Mouse (Mus musculus) stomach, embryonic 16.5 days (tissue): ENCODE data around the gene Dennd2d. TPM values are rescaled to one million over a fixed set of nuclear protein-coding genes. Genes with fewer than 3 reads are reported as not detected.
A peak's percentile ranks its signal among the peaks of the same experiment; 100 is the strongest.

ENCODE experiments used
- ATAC-seq: fragments of 200-750 bp; cut with Nextera tagmentation; 2 replicates; pipeline ENCODE4 v1.8.0; 2017; ENCODE audit warnings: moderate number of reproducible peaks, moderate TSS enrichment; ENCODE audit not compliant: insufficient read depth, low FRiP score
- H3K27ac ChIP-seq: fragments of 300-500 bp; sonication (generic); 2 replicates; pipeline ENCODE4 v1.5.1; 2014; ENCODE audit warnings: low read length
- H3K27me3 ChIP-seq: fragments of 300-500 bp; sonication (generic); 2 replicates; pipeline ENCODE4 v1.6.1; 2014; ENCODE audit warnings: low read length, control low read depth, mixed read lengths; ENCODE audit not compliant: control insufficient read depth, insufficient read depth
- H3K36me3 ChIP-seq: fragments of 300-500 bp; sonication (generic); 2 replicates; pipeline ENCODE4 v1.6.1; 2014; ENCODE audit warnings: low read length; ENCODE audit not compliant: control insufficient read depth, insufficient read depth
- H3K4me1 ChIP-seq: fragments of 300-500 bp; sonication (generic); 2 replicates; pipeline ENCODE4 v1.6.1; 2014; ENCODE audit warnings: low read length, control low read depth, mixed read lengths; ENCODE audit not compliant: control insufficient read depth, insufficient read depth
- H3K4me2 ChIP-seq: fragments of 300-500 bp; sonication (generic); 2 replicates; pipeline ENCODE4 v1.6.1; 2014; ENCODE audit warnings: low read depth, low read length, mixed read lengths
- H3K4me3 ChIP-seq: fragments of 300-500 bp; sonication (generic); replicated peaks from 2 replicates; pipeline ENCODE4 v1.5.1; 2014; ENCODE audit warnings: mild to moderate bottlenecking, low read length
- H3K9ac ChIP-seq: fragments of 300-500 bp; sonication (generic); 2 replicates; pipeline ENCODE4 v1.6.1; 2014; ENCODE audit warnings: low read length
- H3K9me3 ChIP-seq: fragments of 300-500 bp; sonication (generic); replicated peaks from 2 replicates; pipeline ENCODE4 v1.6.1; 2016; ENCODE audit warnings: low read length, control low read depth; ENCODE audit not compliant: control insufficient read depth
- WGBS: fragments of 180-500 bp; shearing (Covaris S2); extraction: QIAGEN DNeasy Blood & Tissue Kit; methylation state at CpG from one replicate; pipeline ENCODE4 v1.1.7; 2014; 5-methylcytosine and 5-hydroxymethylcytosine counted together
- polyA plus RNA-seq: library from polyadenylated mRNA; unstranded; fragments of >200 nt; fragmentation: Nextera tagmentation; extraction: Ambion mirVana; gene quantifications from 2 replicates; pipeline ENCODE4 v1.2.1, GENCODE M21; 2015

The Dennd2d gene
- polyA plus RNA-seq, 1 experiment from 2014 or later = 25.2 TPM

GRCm38 (mm10) chr3:106515016-106515415, 32.8 kb downstream of the Dennd2d start:
- 69% methylated on average over 6 of the region's 6 CpGs for WGBS

GRCm38 (mm10) chr3:106522730-106523129, 40.5 kb downstream of the Dennd2d start:
- Histone ChIP-seq H3K4me2 (no peak overlapping the region), H3K27me3 (no peaks in the 10 kb centered on the region), H3K9me3 (no peaks in the 10 kb centered on the region), H3K27ac (no peak overlapping the region), H3K36me3 (no peaks in the 10 kb centered on the region), H3K4me3 (no peak overlapping the region), H3K9ac (no peak overlapping the region), H3K4me1 (no peaks in the 10 kb centered on the region)
- 95% methylated on average over 1 of the region's 1 CpGs for WGBS
- ATAC-seq = no peak

More at GRCm38 (mm10) chr3:106515016-106515415, 32.8 kb downstream of the Dennd2d start:
- no peak; the same call in 1 of the 2 replicates for ATAC-seq
- Histone ChIP-seq H3K36me3 (0 out of 2 replicates have a peak, but pooled peaks cover 3% of the 10 kb centered on the region), H3K9ac (no peak overlapping the region), H3K4me2 (no peak overlapping the region), H3K9me3 (no peaks in the 10 kb centered on the region), H3K4me1 (no peaks in the 10 kb centered on the region), H3K27ac (no peak overlapping the region), H3K4me3 (no peak overlapping the region), H3K27me3 (no peaks in the 10 kb centered on the region)

DNA sequence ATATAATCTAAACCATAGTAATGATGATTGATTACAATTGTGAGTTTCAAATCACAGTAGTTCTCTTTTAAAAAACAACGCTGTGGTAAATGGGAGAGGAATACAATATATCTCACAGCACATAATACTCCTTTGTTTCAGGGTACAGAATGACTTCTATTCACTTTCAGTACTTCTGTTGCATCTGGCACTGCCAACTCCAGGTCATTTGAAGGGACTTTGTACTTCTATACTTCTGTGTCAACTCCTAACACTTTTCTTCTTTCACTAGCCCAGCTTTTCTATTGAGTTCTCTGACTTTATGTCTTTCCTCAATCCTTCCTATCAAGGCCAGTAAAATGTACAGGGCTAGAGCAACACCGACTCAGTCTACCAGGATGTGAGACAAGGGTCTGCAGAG, 44.2 kb downstream of the Dennd2d start:
- H3K27me3 ChIP-seq = no peaks in the 10 kb centered on the region
- H3K4me2 ChIP-seq = no peak overlapping the region
- H3K4me3 ChIP-seq = no peak overlapping the region
- H3K4me1 ChIP-seq = no peaks in the 10 kb centered on the region
- no peak overlapping the region for H3K27ac ChIP-seq
- no peak overlapping the region for H3K9ac ChIP-seq
- no peaks in the 10 kb centered on the region for H3K9me3 ChIP-seq
- ATAC-seq = no peak
- WGBS = 77% methylated on average over 2 of the region's 2 CpGs
- H3K36me3 ChIP-seq = no peaks in the 10 kb centered on the region

DNA sequence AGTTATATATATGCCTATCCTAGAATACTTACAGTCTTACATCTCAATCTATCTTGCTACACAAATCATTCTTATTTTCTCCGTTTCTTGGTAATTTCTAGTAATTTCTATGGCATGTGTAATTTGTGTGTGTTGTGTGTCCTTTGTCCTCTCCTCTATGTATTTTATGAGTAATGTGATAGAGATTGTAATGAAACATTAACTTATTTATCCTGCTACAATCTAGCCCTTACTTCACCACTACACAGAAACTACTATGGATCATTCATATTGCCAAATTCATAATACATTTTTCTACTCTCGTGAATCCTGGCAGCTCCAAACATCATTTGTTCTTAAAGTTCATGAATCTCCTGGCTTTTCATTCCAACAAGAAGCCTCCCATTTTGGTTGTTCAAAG, 45.8 kb downstream of the Dennd2d start:
- Histone ChIP-seq H3K4me2 (no peak overlapping the region), H3K27me3 (no peaks in the 10 kb centered on the region), H3K9me3 (no peaks in the 10 kb centered on the region), H3K27ac (no peak overlapping the region), H3K4me3 (no peak overlapping the region), H3K4me1 (no peaks in the 10 kb centered on the region), H3K9ac (no peak overlapping the region), H3K36me3 (no peaks in the 10 kb centered on the region)
- no peak for ATAC-seq
- 87% methylated on average over 2 of the region's 2 CpGs for WGBS

- Histone ChIP-seq H3K9me3 (no peaks in the 10 kb centered on the region), H3K4me3 (no peak overlapping the region), H3K36me3 (0 out of 2 replicates have a peak, but pooled peaks cover 6% of the 10 kb centered on the region), H3K9ac (no peak overlapping the region), H3K4me2 (no peak overlapping the region), H3K27me3 (no peaks in the 10 kb centered on the region), H3K27ac (no peak overlapping the region), H3K4me1 (no peaks in the 10 kb centered on the region)
- ATAC-seq = no peak
- whole genome bisulfite sequencing = 90% methylated on average over 2 of the region's 2 CpGs
These were observed 51.1 kb downstream of the Dennd2d start for GRCm38 (mm10) chr3:106533277-106533676.

GRCm38 (mm10) chr3:106544721-106545316, 62.6 kb downstream of the Dennd2d start:
- Histone ChIP-seq H3K4me2 (peak overlapping the region; percentile 61), H3K9ac (no peak overlapping the region), H3K4me1 (peaks cover 19% of the 10 kb centered on the region), H3K36me3 (no peaks in the 10 kb centered on the region), H3K27ac (0 out of 2 replicates have a peak overlapping the region, but pooled peaks have one; percentile 23), H3K4me3 (no peak overlapping the region), H3K27me3 (no peaks in the 10 kb centered on the region), H3K9me3 (no peaks in the 10 kb centered on the region)
- ATAC-seq = no peak
- 74% methylated on average over 8 of the region's 8 CpGs for WGBS

- H3K27ac ChIP-seq = peak within 1 kb of the TSS; percentile 98
- under 1% methylated on average over 63 of the region's 63 CpGs for WGBS
- no peaks in the 10 kb centered on the region for H3K9me3 ChIP-seq
- ATAC-seq = peak; percentile 96
- H3K36me3 ChIP-seq = no peaks in the 10 kb centered on the region
- peak within 1 kb of the TSS; percentile 61 for H3K4me2 ChIP-seq
- peak within 1 kb of the TSS; percentile 82 for H3K9ac ChIP-seq
- no peaks in the 10 kb centered on the region for H3K27me3 ChIP-seq
- H3K4me3 ChIP-seq = peak within 1 kb of the TSS; percentile 66
- H3K4me1 ChIP-seq = peaks cover 19% of the 10 kb centered on the region
These were observed 65.1 kb downstream of the Dennd2d start, which contains the start of the genes Dram2 and Cept1 for GRCm38 (mm10) chr3:106547171-106547923. Gene Dram2 (plus strand): TSS chr3:106547798. Gene Cept1 (minus strand): TSS chr3:106547802.

DNA sequence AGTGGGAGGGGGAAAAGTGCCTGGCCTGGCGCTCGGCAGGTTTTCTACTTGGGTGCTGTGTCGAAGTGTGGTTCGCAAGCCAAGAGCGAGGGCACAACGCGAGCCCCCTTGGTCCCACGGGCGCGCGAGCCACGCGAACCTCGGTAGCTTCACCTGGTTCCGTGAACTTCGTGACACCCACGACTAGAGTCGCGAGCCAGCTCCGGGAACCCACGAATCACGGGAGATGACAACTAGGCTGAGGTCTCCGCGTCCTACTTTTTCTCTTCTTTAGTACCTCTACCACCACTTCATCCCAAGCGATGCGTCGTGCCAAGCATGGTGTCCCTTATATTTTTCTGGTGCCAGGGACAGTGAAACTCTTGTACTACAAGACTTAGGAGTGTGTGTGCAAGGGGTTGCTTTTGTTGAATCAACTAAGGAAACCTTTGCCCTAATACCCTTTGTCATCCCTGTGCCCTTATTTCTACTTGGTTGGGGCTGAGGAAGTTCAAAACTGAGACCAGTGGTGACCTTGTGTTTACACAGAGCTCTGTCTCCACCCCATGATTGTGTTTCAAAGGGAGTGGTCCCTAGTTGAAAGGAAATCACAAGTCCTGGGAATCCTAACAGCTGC, 65.8 kb downstream of the Dennd2d start:
- no peaks in the 10 kb centered on the region for H3K9me3 ChIP-seq
- H3K36me3 ChIP-seq = no peaks in the 10 kb centered on the region
- peaks cover 19% of the 10 kb centered on the region for H3K4me1 ChIP-seq
- H3K4me2 ChIP-seq = peak overlapping the region; percentile 54
- peak overlapping the region; percentile 82 for H3K9ac ChIP-seq
- H3K4me3 ChIP-seq = peak overlapping the region; percentile 66
- WGBS = 0% methylated on average over 27 of the region's 27 CpGs
- no peaks in the 10 kb centered on the region for H3K27me3 ChIP-seq
- peak; percentile 42; the same call in 1 of the 2 replicates for ATAC-seq
- H3K27ac ChIP-seq = peak overlapping the region; percentile 98

GRCm38 (mm10) chr3:106548971-106549370, 66.8 kb downstream of the Dennd2d start:
- H3K9me3 ChIP-seq = no peaks in the 10 kb centered on the region
- no peak overlapping the region for H3K27ac ChIP-seq
- no peaks in the 10 kb centered on the region for H3K36me3 ChIP-seq
- H3K9ac ChIP-seq = peak overlapping the region; percentile 27
- H3K4me1 ChIP-seq = peaks cover 18% of the 10 kb centered on the region
- no peaks in the 10 kb centered on the region for H3K27me3 ChIP-seq
- WGBS = 15% methylated on average over 3 of the region's 3 CpGs
- peak overlapping the region; percentile 54 for H3K4me2 ChIP-seq
- H3K4me3 ChIP-seq = peak overlapping the region; percentile 24
- ATAC-seq = no peak
